Mouse (Mus musculus) layer of hippocampus, postnatal 10 days (tissue): ENCODE measurements at regions not wholly inside any gene's neighbourhood (a gene's known extent, or its start where the extent isn't known, plus 50 kb on each side); places are given as distances from the start of the nearest gene placed in this dataset.
"Not testable (repeated sequence)": the region's sequence is repeated elsewhere in the genome, so short reads cannot be mapped to it uniquely, and the experiment has no call there.

Experiments used
- DNase-seq, 2 experiments: peaks; one replicate each; pipeline ENCODE4 v3.0.0; 2021; ENCODE audit warnings: low spot score in 2 of 2

DNA sequence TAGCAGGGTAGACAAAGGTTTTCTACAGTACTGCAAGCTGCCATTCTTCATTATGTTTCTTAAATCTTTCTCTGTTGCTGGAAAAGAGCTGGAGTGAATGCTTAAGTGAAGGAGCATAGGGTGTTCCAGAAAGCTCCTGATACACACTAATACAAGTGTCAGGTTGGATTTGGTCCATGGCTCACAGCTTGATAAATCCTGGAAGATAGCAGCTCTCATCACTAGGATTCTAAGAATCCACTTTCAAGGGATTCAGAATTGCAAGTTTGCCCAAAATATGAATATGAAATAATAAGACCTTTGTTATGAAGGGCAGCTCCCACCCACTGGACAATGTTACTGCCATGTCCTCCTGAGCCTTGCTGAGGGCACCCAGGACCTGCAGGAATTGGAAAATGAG, 305.9 kb downstream of the Hdgfl1 start:
- peak in 1 of 2 experiments; percentile 10 for DNase-seq

DNA sequence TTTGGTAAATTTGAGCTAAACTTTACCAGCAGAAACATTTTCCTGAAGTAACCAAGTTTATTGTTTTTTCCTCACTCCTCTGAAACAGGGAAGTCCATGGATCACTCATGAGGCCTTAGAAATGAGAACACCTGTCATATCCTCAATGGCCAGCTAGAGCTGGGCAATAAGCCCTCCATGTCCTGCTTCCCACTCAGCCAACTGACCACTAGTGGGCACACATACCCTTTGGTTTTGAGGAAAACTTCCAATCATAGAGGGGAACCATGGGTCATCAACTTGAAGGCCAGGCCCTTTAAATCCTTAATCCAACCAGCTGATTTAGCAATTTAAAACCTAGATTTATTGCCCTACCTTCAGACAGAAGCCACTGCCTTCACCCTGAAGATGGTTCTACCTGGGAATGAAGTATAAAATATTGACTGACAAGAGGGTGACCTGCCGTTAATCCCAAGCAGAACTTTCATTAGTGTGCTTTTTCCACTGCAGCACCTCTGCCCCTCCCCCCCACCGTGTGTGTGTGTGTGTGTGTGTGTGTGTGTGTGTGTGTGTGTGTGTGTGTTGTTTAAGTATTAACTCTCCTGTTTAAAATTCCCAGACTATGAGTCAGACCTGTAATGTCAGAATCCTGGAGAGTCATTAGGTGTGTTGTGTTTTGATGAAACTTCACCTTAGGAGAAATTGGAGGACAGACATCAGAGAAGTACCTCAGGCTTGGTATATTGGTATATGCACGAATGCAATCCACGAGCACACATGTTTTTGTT, 312.3 kb downstream of the Hdgfl1 start:
- DNase-seq: no peak

DNA sequence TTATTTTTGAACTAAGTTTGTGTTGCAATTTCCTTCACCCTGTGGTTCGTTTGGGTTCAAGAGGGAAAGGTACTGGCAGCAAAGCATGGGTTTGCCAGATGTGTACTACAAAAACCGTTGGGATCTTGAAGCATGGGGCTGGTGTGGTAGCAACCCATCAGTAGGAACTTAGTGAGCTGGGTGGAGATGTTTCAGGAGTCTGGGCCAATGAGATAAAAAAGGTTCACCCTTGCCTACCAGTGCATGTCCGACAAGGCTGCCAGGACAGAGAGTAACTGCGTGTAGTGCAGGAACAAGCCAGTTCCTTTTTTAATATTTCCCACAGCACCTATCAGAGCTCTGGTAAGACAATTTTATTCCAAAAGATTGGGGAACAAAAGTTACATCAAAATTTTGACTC, 343.3 kb downstream of the Hdgfl1 start:
- no peak for DNase-seq

DNA sequence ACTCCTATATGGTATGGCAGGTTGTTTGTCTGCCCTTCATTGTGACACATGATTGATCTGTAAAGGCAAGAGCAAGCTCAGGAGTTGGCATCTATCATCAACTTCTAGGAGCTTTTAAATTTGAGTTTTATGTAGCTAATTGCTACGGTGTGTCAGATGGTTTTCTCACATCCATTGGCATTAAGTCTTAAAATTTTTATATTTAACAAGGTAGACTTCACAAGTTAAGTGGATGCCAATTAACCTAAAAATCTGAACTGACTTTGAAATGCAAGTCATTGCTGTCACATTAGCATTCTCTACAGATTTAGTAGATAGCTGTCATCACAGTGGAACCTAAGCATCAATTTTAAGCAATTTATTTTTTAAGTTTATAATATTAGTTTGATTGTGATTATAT, 345.5 kb downstream of the Hdgfl1 start:
- DNase-seq: no peak

DNA sequence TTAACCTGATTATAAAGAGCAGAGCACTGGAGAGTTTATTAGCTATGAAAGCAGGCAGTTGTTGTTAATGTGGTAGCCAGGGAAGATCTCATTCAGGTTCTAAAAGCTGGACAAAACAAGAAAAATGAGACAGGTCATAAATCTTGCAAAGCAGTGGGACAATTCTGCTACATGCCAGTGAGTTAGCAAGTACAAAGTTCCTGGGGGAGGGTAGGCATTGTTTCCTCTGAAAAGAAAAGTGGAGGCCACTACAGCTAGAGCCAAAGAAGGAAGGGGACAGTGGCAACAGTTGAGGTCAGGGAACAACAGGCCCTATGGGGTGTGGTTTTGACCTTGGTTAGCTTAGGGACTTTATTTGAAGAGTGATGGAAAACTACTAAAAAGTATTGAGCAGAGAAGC, 364.2 kb downstream of the Hdgfl1 start:
- no peak for DNase-seq

DNA sequence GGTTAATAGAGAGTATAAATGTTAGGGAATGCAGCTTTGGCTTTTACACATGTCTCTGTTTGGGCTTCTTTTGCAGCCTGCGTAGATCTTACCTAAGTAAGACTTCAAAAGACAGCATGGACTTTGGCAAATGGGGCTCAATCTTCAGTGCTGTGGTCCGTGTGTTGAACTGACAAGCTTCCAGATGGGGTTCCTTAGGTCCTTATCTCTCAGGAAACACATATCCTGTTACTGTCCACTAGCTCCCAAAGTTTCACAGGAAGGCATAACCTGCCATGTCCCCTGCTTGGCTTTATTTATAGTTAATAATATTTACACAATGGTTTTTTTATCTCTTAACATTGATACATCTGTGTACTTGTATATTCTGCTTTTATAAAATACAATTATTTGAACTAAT, 365.3 kb downstream of the Hdgfl1 start:
- DNase-seq: no peak

DNA sequence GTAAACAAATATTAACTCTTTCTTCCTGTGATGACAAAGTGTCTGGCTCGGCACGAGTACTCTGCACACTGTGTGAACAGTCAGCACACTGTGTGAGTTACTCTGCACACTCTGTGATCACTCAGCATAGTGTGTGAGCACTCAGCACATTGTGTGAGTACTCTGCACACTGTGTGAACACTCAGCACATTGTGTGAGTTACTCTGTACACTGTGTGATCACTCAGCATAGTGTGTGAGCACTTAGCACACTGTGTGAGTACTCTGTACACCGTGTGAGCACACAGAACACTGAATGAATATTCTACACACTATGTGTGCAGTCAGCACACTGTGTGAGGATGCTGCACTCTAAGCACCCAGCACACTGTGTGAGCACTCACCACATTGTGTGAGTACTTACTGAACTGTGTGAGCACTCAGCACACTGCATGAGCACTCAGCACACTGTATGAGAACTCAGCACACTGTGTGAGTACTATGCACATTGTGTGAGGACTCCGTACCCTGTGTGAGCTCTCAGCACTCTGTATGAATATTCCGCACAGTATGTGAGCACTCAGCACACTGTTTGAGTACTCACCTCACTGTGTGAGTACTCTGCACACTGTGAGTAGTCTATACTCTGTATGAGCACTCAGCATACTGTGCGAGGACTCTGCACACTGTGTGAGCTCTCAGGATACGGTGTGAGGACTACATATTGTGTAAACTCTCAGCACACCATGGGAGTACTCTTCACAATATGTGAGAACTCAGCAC, 381.9 kb downstream of the Hdgfl1 start:
- no peak for DNase-seq

DNA sequence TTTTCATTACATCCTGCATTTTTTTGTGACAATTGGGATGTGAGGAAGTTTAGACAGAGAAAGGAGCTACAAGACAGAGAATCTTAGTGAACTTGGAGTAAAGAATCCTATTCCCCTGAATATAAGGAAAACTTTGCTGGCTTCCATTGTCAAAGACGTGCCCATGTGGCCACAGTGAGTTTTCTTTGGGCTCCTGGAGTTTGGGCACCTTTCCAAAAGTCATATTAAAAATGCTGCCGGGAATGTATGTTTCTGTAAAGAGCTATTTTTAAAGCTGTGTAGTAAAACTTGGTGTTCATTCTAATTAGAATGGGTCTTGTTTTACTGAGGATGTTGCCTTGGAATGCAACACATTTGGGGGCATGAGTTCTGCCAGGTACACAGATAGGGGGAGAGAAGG, 387.3 kb downstream of the Hdgfl1 start:
- no peak for DNase-seq

DNA sequence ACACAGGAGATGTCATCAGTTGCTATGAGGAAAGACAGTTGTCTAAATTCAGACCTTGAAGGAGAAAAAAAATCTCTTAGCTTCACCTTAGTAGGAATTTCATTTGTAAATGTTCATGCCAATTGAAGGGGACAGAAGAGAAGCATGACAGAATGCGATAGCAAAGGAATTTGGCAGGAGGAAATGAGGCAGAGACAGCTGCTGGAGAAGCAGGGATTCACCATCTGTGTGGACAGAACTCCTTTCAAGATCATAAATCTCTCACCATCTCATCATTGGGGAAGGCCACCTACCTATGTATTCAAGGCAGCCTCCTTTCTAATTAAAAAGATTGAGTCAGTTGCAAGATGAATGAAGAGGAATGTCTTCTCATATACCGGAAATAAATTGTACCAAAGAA, 387.8 kb downstream of the Hdgfl1 start:
- DNase-seq: no peak

DNA sequence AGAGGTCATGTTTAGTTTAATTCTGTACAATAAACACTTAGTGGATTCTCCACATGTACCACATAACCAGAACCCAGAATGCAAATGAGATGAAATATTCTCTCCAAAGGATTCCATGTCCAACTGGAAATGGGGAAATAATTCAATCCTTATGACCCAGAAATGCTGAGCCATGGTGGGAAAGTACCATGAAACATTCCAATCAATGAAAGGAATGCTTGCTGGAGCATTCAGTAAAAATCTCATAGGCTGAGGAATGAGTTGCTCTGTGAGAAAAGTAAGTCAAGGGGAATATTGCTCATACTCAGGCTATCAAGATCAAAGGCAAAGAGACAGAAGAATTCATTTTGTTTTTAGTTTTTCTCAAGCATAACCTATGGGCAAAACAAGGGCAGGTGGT, 394.4 kb downstream of the Hdgfl1 start:
- DNase-seq: no peak

DNA sequence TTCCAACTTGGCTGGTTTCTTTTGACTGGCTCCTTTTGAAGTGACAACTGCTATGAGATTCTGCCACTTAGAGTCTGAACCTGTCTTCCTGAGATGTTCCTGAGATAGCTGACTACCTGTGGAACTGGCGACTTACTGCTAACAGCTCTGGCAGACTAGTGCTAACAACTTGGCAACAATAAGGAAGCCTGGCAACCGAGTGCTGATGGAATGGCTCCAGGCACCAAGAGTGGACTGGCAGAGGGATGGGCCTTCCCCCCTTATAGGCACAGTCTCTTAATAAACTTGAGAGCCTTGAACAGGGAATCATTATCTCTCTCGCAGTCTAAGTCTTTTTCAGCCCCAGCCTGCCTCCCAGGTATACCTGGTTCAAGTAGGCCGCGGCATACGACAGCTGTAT, 404.1 kb downstream of the Hdgfl1 start:
- not testable (repeated sequence) for DNase-seq

DNA sequence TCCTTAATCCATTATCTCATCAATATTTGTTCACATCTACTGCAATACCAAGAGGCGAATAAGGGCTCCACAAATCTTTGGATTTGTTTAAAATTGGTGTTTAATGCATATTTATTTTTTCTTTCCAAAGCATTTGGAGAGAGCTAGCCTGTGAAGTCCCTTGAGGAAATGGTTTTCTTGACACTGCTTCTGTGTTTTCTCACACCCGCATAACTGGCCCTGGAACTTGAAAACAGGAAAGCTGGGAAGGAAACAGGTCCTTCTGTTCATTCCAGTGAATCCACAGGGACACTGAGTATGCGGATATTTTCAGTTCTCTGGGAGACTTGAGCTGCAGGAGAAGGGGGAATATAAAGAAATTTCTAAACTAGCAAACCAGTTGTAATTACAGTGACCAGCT, 413.6 kb downstream of the Hdgfl1 start:
- no peak for DNase-seq

DNA sequence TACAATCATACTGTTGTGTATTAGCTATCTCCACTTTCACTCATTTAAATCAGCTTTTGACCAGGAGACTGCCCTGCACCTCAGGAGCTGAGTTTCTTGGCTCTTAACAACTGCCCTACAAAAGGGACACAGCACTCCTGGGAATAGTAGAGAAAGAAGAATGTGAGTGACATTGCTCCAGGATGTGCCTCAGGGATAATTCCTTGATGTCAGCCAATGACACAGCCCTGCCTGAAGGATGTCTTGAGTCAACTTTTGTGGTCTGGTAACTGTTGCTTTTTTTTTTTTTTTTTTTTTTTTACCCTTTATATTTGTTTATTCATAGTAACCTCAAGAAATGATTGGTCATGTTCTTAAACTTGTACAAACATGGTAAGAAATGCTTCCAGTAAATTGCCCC, 415.5 kb downstream of the Hdgfl1 start:
- no peak for DNase-seq

DNA sequence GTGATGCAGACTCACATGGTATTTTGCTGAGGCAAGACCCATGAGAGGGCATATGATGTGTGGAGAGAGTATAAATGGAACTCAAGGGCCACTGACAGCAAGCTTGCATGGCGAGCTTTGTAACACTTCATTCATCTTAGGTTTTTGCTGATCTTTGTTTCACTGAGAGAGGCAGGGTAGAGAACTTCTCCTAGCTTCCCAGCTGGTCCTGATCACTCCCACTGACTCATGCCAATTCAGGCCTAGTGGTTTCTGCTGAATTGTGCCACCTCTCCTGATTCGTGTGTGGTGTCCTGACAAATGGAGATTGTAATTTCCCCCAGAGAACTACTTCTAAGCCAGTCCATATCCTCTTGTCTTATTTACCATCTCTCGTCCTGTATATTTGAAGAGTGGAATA, 419.5 kb downstream of the Hdgfl1 start:
- DNase-seq: no peak

DNA sequence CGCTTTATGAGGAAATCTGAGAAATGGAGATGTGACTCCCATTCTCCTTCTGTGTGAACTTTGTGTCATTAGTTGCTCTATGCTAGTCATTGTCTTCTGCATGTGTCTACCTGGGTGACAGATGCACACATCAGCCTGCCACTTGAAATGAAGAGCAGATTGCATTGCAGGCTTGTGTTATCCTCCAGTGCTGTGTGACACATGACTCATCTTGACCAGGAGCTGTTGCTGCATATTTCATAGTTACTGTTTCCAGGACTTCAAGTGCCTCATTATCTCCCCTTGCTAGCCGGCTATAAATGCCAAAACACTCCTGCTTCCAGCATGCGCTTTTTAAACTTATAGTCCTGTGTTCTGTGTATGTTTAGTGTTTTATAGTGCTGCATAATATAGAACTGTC, 431.2 kb downstream of the Hdgfl1 start:
- peak in 1 of 2 experiments; percentile 8 for DNase-seq

DNA sequence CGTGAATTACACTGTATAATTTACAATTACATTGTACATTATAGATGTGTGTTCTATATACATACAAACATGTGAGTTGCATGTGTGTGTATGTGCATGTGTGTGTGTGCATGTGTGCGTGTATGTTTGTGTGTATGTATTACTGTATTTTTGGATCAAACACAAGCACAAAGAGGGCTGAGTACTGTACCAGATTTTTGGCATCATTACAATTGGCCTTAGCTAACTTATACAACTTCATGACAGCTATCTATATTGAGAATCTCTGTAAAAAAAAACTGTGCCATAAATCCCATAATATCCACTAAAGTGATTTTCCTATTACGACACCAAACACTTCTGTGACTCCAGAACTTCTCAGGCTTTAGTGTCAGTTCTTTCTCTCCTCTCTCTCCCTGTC, 444.9 kb downstream of the Hdgfl1 start:
- DNase-seq: no peak

DNA sequence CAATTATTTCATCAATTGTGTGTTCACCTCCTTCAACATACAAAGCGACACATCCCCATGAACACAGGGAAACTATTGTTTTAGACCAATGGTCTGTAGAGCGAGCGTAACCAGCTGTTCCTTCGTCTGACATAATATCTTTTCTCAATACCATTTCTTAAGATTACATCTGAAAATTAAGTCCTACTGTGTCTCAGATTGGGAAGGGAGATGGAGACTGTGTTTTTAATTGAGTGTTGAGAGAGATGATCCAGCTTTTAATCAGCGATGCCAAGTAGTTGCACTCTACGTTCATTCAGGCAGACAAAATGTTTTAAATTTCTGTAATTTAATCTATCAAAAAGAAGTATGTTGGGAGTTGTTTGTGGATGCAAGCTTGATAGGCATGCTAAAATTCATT, 445.3 kb downstream of the Hdgfl1 start:
- no peak for DNase-seq

DNA sequence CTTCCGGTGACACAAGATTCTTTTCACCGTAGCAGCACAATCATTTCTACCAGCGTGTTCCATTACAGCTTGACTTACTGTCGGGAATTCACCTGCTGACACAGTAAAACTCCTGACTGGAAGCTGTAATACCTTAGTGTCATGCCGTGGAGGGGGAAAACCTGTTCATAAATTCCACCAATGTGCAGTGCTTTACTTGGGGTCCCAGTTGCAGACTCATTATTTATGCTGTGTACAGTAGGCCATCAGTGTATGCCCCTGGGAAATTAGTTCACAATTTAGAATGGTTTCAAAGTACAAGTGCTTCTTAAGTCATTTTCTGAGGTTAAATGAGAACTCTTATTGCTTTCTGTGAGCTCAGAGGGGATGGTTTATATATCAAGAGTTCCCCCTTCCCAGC, 451.4 kb downstream of the Hdgfl1 start:
- no peak for DNase-seq

DNA sequence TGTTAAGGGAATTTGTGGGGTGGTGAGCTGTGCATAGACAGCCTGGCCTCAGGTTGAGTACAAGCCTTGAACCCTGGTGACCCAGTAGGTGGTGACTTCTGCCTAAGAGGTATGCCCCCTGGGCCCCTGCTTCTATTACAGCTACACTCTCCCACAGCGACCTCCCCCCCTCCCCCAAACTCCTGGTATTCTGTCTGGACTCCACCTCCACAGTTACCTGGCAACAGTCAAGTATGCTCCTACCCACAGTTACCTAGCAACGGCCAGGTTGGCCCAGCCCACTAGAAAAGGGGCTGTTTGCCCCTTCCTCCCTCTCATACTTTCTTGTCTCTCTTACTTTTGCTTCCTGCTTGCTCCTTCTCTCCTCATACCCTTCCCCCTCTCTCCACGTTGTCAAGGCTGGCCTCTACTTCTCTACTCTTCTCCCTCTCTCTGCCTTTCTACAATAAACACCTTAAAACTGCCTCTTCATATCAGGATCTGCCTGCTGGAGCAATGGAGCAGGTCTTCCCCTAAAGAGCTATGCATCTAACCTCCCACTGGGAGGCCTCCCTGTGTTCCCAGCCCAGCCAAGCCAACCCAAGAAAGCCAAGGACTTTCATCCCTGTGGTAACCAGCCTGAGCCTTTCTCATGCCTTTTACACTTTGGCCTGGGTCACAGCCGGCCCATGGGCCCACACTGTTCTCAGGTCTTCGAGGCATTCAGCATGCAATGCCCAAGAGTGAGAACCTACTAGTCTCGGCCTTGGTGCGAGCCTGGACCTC, 457.5 kb downstream of the Hdgfl1 start:
- no peak for DNase-seq

DNA sequence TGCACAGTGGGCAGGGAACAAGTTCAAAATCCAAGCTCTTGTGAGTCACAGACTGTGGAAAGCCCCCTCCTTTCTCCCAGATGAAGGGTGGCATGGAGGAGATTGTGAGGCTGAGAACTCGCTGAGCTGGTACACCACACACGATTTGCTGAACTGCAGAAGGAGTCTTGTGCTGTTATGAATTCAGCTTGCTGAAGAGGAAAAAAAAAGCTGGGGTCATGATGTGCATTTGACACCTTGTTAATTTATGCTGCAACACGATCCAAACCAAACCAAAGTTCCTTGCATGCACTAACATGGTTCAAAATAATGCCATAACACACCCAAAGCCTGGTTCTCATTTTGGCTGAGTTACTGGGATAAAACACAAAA, 485.9 kb downstream of the Hdgfl1 start:
- peak; percentile 15 to 26 for DNase-seq

DNA sequence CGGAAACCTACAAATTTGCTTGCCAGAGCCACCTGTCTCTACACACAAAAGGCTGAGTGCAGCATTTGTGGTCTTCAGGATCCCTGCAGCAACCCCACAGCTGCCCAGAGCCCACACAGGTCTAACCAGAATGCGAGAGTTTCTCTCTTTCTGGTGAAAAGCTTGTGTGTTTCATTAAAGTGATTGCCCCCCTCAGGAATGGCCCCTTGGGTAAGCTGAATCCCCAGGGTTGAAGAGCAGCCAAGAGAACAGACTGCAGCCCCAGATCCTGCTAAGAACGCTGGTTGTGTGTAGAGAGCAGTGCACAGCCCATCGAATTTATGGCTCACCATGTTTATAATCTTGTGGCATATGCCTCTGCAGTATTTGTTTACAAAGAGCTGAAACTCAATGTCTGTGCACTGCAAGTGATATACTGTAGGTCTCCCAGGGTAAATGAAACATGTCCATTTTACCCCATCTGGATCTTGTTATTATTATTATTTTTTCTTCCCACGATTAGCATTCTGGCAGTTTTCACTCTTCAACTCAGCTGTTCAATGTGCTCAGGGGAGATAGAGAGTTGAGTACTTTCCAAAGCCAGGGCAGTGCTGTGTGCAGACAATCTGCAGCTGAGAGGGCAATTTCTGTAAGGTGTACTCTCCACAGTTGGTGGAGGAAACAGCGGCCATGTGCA, 486.4 kb downstream of the Hdgfl1 start:
- peak; percentile 25 to 38 for DNase-seq

DNA sequence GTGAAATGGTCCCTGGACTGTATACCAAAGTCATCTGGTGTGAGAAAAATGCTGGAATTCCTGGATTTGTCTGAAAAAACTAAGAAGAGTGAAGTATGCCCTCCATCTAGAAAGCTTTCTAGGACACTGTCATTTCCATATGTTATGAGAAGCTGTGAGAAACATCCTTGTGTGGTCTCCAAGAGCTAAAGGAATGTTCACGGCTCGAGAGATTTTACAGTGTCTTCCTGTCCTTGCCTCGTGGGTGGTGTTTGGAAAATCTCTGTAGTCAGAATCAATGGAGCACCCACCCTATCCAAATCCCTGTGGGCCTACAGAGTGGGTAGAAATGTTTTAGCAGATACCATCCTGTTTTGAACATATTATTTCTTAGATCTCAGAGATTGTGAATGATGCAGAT, 487.7 kb downstream of the Hdgfl1 start:
- no peak for DNase-seq
